Mouse (Mus musculus) embryonic facial prominence, embryonic 10.5 days (tissue): Measurements from ENCODE around the gene Rabgap1l. TPM values are rescaled to one million over a fixed set of nuclear protein-coding genes. Genes with fewer than 3 reads are reported as not detected.
"Not testable (repeated sequence)": the region's sequence is repeated elsewhere in the genome, so short reads cannot be mapped to it uniquely, and the experiment has no call there.

ENCODE experiments used
- DNase-seq: peaks from one replicate; pipeline ENCODE4 v3.0.0-alpha.2; 2017; ENCODE audit warnings: low spot score
- H3K27ac ChIP-seq: fragments of 300-500 bp; sonication (generic); replicated peaks from 2 replicates; pipeline ENCODE4 v1.5.1; 2016; ENCODE audit warnings: mild to moderate bottlenecking
- H3K27me3 ChIP-seq: fragments of 300-500 bp; sonication (generic); replicated peaks from 2 replicates; pipeline ENCODE4 v1.6.1; 2016; ENCODE audit warnings: low read depth, mild to moderate bottlenecking; ENCODE audit not compliant: poor library complexity, severe bottlenecking
- H3K36me3 ChIP-seq: fragments of 300-500 bp; sonication (generic); replicated peaks from 2 replicates; pipeline ENCODE4 v1.6.1; 2016; ENCODE audit warnings: mild to moderate bottlenecking, moderate library complexity
- H3K4me1 ChIP-seq: fragments of 300-500 bp; sonication (generic); 2 replicates; pipeline ENCODE4 v1.6.1; 2016
- H3K4me3 ChIP-seq: fragments of 300-500 bp; sonication (generic); 2 replicates; pipeline ENCODE4 v1.5.1; 2016; ENCODE audit warnings: mild to moderate bottlenecking, moderate library complexity
- H3K9me3 ChIP-seq: fragments of 300-500 bp; sonication (generic); 2 replicates; pipeline ENCODE4 v1.6.1; 2016; ENCODE audit warnings: mild to moderate bottlenecking
- WGBS: fragments of 180-500 bp; shearing (Covaris S2); methylation state at CpG from one replicate; pipeline ENCODE4 v1.1.7; 2016; 5-methylcytosine and 5-hydroxymethylcytosine counted together
- polyA plus RNA-seq: library from polyadenylated mRNA; unstranded; fragments of >200 nt; fragmentation: Nextera tagmentation; extraction: Ambion mirVana; gene quantifications from 2 replicates; pipeline ENCODE4 v1.2.1, GENCODE M21; 2016

The Rabgap1l gene
- polyA plus RNA-seq, 1 experiment from 2014 or later, result 11.2 TPM

GRCm38 (mm10) chr1:160409689-160410088 lies 383.3 kb downstream of the Rabgap1l start:
- H3K4me3 ChIP-seq, H3K9me3 ChIP-seq, DNase-seq, H3K27me3 ChIP-seq, H3K36me3 ChIP-seq, H3K27ac ChIP-seq: not testable (repeated sequence)
- 96% methylated on average over 4 of the region's 4 CpGs for WGBS
- peaks cover 11% of the 10 kb centered on the region; the same call in 1 of the 2 replicates for H3K4me1 ChIP-seq

GRCm38 (mm10) chr1:160409123-160409522 lies 383.9 kb downstream of the Rabgap1l start:
- Histone ChIP-seq H3K9me3 (no peaks in the 10 kb centered on the region), H3K4me3 (no peak overlapping the region), H3K27ac (no peak overlapping the region), H3K36me3 (no peaks in the 10 kb centered on the region), H3K4me1 (peaks cover 11% of the 10 kb centered on the region; the same call in 1 of the 2 replicates), H3K27me3 (no peaks in the 10 kb centered on the region)
- DNase-seq, result no peak
- 78% methylated on average over 1 of the region's 1 CpGs for WGBS

DNA sequence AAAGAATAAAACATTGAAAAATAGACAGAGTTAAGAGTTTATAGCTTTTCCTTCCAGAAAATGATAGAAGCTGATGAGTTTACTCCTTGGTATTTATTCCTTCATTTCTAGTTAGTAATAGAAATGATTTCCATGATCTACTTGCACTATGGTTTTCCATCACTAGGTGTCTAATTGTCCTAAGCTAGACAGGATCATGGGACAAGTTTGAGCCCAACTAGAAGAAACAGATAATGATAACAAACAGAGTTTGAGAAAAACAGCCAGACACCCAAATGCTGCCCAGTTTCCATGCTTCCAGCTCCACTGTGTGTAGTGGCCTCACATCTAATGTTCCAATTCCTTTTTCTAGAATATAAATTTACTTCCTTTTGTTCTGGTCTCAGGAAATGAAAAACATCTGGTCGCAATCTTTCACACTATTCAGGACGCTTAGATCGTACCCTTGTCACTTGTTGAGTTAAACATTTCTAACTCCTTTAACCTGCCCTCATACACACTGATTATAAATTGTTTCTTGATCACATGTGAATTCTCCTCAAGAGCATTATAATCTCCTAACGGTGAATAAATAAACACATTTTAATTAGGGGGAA lies 384.6 kb downstream of the Rabgap1l start:
- no peak overlapping the region for H3K4me3 ChIP-seq
- H3K36me3 ChIP-seq, result no peaks in the 10 kb centered on the region
- H3K27ac ChIP-seq, result no peak overlapping the region
- DNase-seq, result no peak
- H3K9me3 ChIP-seq, result no peaks in the 10 kb centered on the region
- no peaks in the 10 kb centered on the region for H3K27me3 ChIP-seq
- 52% methylated on average over 4 of the region's 4 CpGs for WGBS
- H3K4me1 ChIP-seq, result peaks cover 11% of the 10 kb centered on the region; the same call in 1 of the 2 replicates

- Histone ChIP-seq H3K27ac (no peak overlapping the region), H3K4me1 (no peaks in the 10 kb centered on the region), H3K9me3 (no peaks in the 10 kb centered on the region), H3K4me3 (no peak overlapping the region), H3K27me3 (no peaks in the 10 kb centered on the region), H3K36me3 (no peaks in the 10 kb centered on the region)
- DNase-seq, result no peak
Observed at GRCm38 (mm10) chr1:160399428-160399827, 393.6 kb downstream of the Rabgap1l start.

- no peak for DNase-seq
- Histone ChIP-seq H3K4me3 (no peak overlapping the region), H3K27ac (no peak overlapping the region), H3K4me1 (no peaks in the 10 kb centered on the region), H3K9me3 (no peaks in the 10 kb centered on the region), H3K27me3 (no peaks in the 10 kb centered on the region), H3K36me3 (no peaks in the 10 kb centered on the region)
- 74% methylated on average over 2 of the region's 2 CpGs for whole genome bisulfite sequencing
Observed at GRCm38 (mm10) chr1:160397037-160397436, 396.0 kb downstream of the Rabgap1l start.

GRCm38 (mm10) chr1:160387446-160387845 lies 405.6 kb downstream of the Rabgap1l start:
- 53% methylated on average over 2 of the region's 2 CpGs for WGBS
- H3K36me3 ChIP-seq, result no peaks in the 10 kb centered on the region
- H3K4me1 ChIP-seq, result no peaks in the 10 kb centered on the region

GRCm38 (mm10) chr1:160378367-160378766 lies 414.6 kb downstream of the Rabgap1l start:
- 98% methylated on average over 1 of the region's 1 CpGs for WGBS
- no peaks in the 10 kb centered on the region for H3K36me3 ChIP-seq
- peaks cover 7% of the 10 kb centered on the region; the same call in 1 of the 2 replicates for H3K4me1 ChIP-seq
- H3K27me3 ChIP-seq, result no peaks in the 10 kb centered on the region
- H3K4me3 ChIP-seq, result no peak overlapping the region
- no peak for DNase-seq
- no peak overlapping the region for H3K27ac ChIP-seq
- no peaks in the 10 kb centered on the region for H3K9me3 ChIP-seq

More at GRCm38 (mm10) chr1:160387446-160387845, 405.6 kb downstream of the Rabgap1l start:
- H3K4me3 ChIP-seq, result no peak overlapping the region
- no peaks in the 10 kb centered on the region for H3K27me3 ChIP-seq
- no peak for DNase-seq
- H3K9me3 ChIP-seq, result no peaks in the 10 kb centered on the region
- H3K27ac ChIP-seq, result no peak overlapping the region

DNA sequence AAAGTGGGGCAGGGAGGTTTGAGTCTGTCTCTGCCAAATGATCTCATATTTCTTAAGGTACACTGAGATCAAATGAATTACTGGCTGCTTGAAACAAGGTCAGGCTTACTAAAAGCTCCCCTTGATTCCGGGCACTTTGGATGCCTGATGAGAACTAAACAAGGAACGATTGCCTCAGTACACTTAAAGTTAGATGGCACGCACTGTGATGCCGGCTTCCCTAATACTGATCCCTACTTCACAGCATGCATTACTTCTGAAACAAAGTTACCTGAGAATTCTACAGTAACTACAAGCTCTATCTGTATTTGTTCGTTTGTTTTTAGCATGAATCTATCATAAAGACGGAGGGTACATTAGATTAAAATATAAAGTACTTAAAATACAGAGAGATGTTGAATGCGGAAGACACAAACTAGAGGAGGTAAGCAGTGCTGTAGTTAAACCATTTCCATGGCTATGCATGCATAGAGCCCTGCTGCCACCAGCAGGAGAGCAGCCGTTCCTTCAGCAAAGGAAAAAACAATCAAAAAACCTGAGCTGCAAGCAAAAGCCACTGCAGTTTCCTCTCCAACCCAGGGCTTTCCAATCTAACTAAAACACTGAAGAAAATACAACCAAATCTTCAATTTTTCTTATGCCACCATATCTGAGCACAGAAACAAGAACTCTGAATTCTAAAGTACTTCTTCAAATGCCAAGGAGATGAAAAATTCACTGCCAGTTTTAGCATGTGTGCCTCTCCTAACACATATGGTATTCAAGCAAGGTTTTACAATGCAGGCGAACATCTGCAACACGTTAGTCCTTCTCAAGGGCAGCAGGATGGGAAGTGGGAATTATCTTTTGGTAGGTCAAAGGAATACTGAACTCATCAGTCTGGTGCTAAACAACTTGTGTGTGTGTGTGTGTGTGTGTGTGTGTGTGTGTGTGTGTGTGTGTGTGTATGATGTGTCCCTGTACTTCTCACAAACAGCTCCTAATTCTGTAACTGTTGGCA lies 415.4 kb downstream of the Rabgap1l start:
- H3K36me3 ChIP-seq, result no peaks in the 10 kb centered on the region
- H3K9me3 ChIP-seq, result no peaks in the 10 kb centered on the region
- H3K27ac ChIP-seq, result no peak overlapping the region
- no peak overlapping the region for H3K4me3 ChIP-seq
- DNase-seq, result peak; percentile 38
- 55% methylated on average over 10 of the region's 10 CpGs for WGBS
- no peaks in the 10 kb centered on the region for H3K27me3 ChIP-seq
- H3K4me1 ChIP-seq, result peaks cover 7% of the 10 kb centered on the region; the same call in 1 of the 2 replicates

- no peaks in the 10 kb centered on the region for H3K27me3 ChIP-seq
- peaks cover 7% of the 10 kb centered on the region; the same call in 1 of the 2 replicates for H3K4me1 ChIP-seq
- no peak overlapping the region for H3K4me3 ChIP-seq
- no peaks in the 10 kb centered on the region for H3K9me3 ChIP-seq
- H3K36me3 ChIP-seq, result no peaks in the 10 kb centered on the region
- H3K27ac ChIP-seq, result no peak overlapping the region
- DNase-seq, result no peak
Observed at GRCm38 (mm10) chr1:160374490-160374889, 418.5 kb downstream of the Rabgap1l start.

DNA sequence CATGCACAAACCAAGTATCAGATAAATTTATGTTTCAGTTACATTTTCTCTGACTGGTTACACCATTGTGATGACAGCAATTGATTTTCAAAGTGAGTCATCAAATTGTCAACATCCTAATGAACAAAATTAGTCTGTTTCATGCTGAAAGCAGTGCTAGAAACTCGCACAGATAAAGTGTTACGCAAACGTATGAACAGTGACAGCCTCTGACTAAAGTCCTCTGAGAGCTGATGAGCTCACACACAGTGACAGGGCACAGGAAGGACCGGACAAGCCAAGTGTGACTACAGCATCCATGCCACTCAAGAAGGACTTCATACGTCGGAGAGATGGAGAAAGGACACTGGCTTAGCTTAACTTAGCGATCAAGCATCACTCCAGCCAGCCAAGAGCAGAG lies 419.7 kb downstream of the Rabgap1l start:
- no peaks in the 10 kb centered on the region for H3K27me3 ChIP-seq
- no peak overlapping the region for H3K4me3 ChIP-seq
- H3K9me3 ChIP-seq, result no peaks in the 10 kb centered on the region
- no peaks in the 10 kb centered on the region for H3K36me3 ChIP-seq
- no peak overlapping the region for H3K27ac ChIP-seq
- 88% methylated on average over 7 of the region's 7 CpGs for WGBS
- DNase-seq, result no peak
- H3K4me1 ChIP-seq, result peaks cover 7% of the 10 kb centered on the region; the same call in 1 of the 2 replicates

- DNase-seq, result no peak
- Histone ChIP-seq H3K4me1 (no peaks in the 10 kb centered on the region), H3K9me3 (no peaks in the 10 kb centered on the region), H3K4me3 (no peak overlapping the region), H3K27me3 (no peaks in the 10 kb centered on the region), H3K36me3 (no peaks in the 10 kb centered on the region), H3K27ac (no peak overlapping the region)
Observed at GRCm38 (mm10) chr1:160371696-160372095, 421.3 kb downstream of the Rabgap1l start.

DNA sequence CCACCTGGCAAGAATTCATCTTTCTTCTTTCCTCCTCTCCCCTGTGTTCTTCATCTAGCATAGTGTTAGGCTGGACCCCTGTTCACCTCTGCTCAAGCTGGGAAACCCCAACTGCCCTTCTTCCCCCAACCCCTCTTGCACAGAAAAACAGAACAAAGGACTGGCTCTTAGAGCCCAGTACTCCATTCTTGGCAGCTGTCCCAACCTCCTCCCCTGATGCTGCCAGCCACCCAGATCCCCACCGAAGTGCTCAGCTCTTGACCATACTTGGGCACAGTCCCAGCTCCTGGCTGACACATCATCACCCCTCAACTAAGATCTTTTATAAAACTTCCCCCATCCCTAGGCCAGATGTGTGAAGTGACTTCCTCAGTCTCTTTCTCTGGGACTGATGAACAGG lies 422.5 kb downstream of the Rabgap1l start:
- Histone ChIP-seq H3K36me3 (no peaks in the 10 kb centered on the region), H3K27ac (no peak overlapping the region), H3K9me3 (no peaks in the 10 kb centered on the region), H3K4me1 (no peaks in the 10 kb centered on the region), H3K27me3 (no peaks in the 10 kb centered on the region), H3K4me3 (no peak overlapping the region)
- WGBS, result 82% methylated on average over 1 of the region's 1 CpGs
- no peak for DNase-seq

DNA sequence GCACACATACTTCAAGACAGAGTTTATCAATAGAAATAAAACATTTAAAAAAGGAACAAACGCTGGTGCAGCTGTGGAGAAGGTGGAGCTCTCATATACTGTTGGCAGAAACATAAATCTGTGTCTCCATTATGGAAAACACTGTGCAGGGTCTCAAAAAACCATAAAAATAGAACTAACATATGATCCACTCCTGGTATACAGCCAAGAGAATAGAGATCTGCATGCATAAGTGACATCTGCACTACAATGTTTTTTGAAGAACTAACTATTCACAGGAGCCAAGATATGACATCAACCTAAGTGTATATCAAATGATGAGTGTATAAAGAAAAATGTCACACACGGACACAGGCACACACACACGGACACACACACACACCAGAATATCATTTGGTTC lies 426.4 kb downstream of the Rabgap1l start:
- no peak for DNase-seq
- H3K9me3 ChIP-seq, result no peaks in the 10 kb centered on the region
- H3K36me3 ChIP-seq, result no peaks in the 10 kb centered on the region
- no peaks in the 10 kb centered on the region for H3K27me3 ChIP-seq
- 80% methylated on average over 3 of the region's 3 CpGs for WGBS
- H3K4me1 ChIP-seq, result no peaks in the 10 kb centered on the region
- no peak overlapping the region for H3K27ac ChIP-seq
- H3K4me3 ChIP-seq, result no peak overlapping the region
